Mouse (Mus musculus) limb, embryonic 12.5 days (tissue): ENCODE data around the gene Ak4. TPM values are rescaled to one million over a fixed set of nuclear protein-coding genes. Genes with fewer than 3 reads are reported as not detected.

Source experiments
- ATAC-seq: fragments of 200-750 bp; cut with Nextera tagmentation; 2 replicates; pipeline ENCODE4 v1.8.0; 2017; ENCODE audit warnings: low read depth, moderate TSS enrichment; ENCODE audit not compliant: insufficient number of reproducible peaks, insufficient read depth, low FRiP score, low TSS enrichment
- H3K27ac ChIP-seq: fragments of 300-500 bp; sonication (generic); 2 replicates; pipeline ENCODE4 v1.5.1; 2016; ENCODE audit warnings: mild to moderate bottlenecking, moderate library complexity
- H3K27me3 ChIP-seq: fragments of 300-500 bp; sonication (generic); 2 replicates; pipeline ENCODE4 v1.6.1; 2016; ENCODE audit warnings: mild to moderate bottlenecking, moderate library complexity
- H3K36me3 ChIP-seq: fragments of 300-500 bp; sonication (generic); 2 replicates; pipeline ENCODE4 v1.6.1; 2016; ENCODE audit warnings: mild to moderate bottlenecking, moderate library complexity
- H3K4me1 ChIP-seq: fragments of 300-500 bp; sonication (generic); replicated peaks from 2 replicates; pipeline ENCODE4 v1.6.1; 2016
- H3K4me2 ChIP-seq: fragments of 300-500 bp; sonication (generic); 2 replicates; pipeline ENCODE4 v1.6.1; 2016; ENCODE audit warnings: mild to moderate bottlenecking, moderate library complexity
- H3K4me3 ChIP-seq: fragments of 300-500 bp; sonication (generic); replicated peaks from 2 replicates; pipeline ENCODE4 v1.5.1; 2016; ENCODE audit warnings: mild to moderate bottlenecking
- H3K9ac ChIP-seq: fragments of 300-500 bp; sonication (generic); replicated peaks from 2 replicates; pipeline ENCODE4 v1.6.1; 2016; ENCODE audit warnings: mild to moderate bottlenecking, moderate library complexity
- H3K9me3 ChIP-seq: fragments of 300-500 bp; sonication (generic); 2 replicates; pipeline ENCODE4 v1.6.1; 2016; ENCODE audit warnings: mild to moderate bottlenecking, moderate library complexity
- WGBS: fragments of 180-500 bp; shearing (Covaris S2); methylation state at CpG from one replicate; pipeline ENCODE4 v1.1.7; 2016; 5-methylcytosine and 5-hydroxymethylcytosine counted together
- polyA plus RNA-seq: library from polyadenylated mRNA; unstranded; fragments of >200 nt; fragmentation: Nextera tagmentation; extraction: Ambion mirVana; gene quantifications from 2 replicates; pipeline ENCODE4 v1.2.1, GENCODE M21; 2016

The Ak4 gene
- polyA plus RNA-seq, 1 experiment from 2014 or later = 11.8 TPM

GRCm38 (mm10) chr4:101393292-101393711 is 25.8 kb upstream of the Ak4 start:
- WGBS = 75% methylated on average over 5 of the region's 5 CpGs
- H3K4me3 ChIP-seq = no peak overlapping the region
- H3K4me2 ChIP-seq = no peak overlapping the region

DNA sequence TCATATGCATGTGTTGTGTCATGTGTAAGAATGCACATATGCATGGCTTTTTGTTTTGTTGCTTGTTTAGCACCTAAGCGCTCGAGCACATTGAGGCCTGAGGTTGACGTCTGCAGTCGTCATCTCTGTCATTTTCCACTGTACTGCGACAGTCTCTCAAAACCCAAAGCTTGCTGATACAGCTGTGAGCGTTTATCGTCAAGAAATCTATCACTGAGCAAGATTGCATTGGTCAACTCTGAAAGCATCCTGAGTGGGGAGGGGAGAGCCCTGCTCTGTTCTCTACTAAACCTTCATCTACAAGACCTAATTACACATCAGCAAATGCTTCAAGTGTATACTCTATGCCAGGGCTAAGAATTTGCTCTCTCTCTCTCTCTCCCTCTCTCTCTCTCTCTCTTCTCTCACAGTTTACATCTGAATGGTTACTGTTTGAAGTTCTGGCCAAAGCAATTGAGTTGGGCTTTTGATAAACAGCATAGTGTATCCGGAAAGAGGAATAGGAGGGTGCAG is 24.0 kb upstream of the Ak4 start:
- Histone ChIP-seq H3K4me2 (no peak overlapping the region), H3K36me3 (no peaks in the 10 kb centered on the region), H3K27me3 (no peaks in the 10 kb centered on the region), H3K4me3 (no peak overlapping the region), H3K4me1 (no peaks in the 10 kb centered on the region), H3K9ac (no peak overlapping the region), H3K27ac (no peak overlapping the region), H3K9me3 (no peaks in the 10 kb centered on the region)
- 86% methylated on average over 8 of the region's 8 CpGs for WGBS
- no peak for ATAC-seq

More at GRCm38 (mm10) chr4:101393292-101393711, 25.8 kb upstream of the Ak4 start:
- Histone ChIP-seq H3K36me3 (no peaks in the 10 kb centered on the region), H3K27ac (no peak overlapping the region), H3K9me3 (no peaks in the 10 kb centered on the region), H3K4me1 (no peaks in the 10 kb centered on the region), H3K27me3 (no peaks in the 10 kb centered on the region), H3K9ac (no peak overlapping the region)
- no peak for ATAC-seq

DNA sequence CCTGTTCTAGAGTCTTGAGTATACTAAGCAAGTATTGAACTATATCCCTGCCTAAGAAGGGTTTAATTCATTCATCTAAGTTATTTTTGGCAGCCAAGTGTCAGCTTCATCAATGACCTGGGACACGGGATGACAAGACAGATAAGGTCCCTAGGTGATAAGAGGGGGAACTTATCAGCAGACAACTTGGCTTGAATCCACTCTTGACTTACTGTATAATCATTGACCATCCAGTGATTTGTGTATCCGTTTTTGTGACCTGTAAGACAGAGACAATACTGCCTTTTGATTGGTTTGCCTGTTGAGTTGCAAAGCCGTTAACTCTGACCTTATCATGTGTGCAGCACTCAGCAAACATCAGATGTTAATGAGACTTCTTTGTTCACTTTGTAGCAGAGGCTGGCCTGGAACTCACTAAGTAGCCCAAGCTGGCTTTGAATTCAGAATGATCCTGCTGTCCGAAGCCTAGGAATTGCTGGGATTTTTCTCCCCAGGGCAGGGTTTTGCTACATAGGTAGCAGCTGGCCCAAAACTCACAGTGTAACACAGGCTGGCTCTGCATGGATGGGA is 19.0 kb upstream of the Ak4 start:
- no peak overlapping the region for H3K4me3 ChIP-seq
- WGBS = 84% methylated on average over 4 of the region's 4 CpGs
- H3K27ac ChIP-seq = no peak overlapping the region
- H3K9ac ChIP-seq = no peak overlapping the region
- ATAC-seq = no peak
- H3K27me3 ChIP-seq = no peaks in the 10 kb centered on the region
- H3K4me1 ChIP-seq = no peaks in the 10 kb centered on the region; the same call in 1 of the 2 replicates
- H3K4me2 ChIP-seq = no peak overlapping the region
- no peaks in the 10 kb centered on the region for H3K36me3 ChIP-seq
- H3K9me3 ChIP-seq = no peaks in the 10 kb centered on the region

DNA sequence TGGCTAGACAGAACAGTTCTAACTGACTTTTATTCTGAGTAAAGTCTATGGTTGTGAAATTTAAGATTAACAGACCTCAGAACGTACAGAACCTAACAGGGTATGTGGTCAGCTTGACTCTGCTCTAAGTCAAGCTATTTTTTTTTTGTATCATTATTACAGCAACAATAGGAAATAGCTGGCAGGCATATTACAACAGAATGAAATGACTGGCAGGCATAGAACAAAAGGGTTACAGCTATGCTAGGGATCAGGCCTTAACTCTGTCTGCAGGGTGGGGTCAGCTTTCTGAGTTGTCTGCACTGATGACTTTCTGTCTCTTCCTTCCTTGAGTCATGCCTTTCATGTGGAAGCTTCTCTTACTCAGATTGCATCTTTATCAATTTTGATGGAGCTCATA is 17.1 kb upstream of the Ak4 start:
- H3K27ac ChIP-seq = no peak overlapping the region
- no peak for ATAC-seq
- H3K27me3 ChIP-seq = no peaks in the 10 kb centered on the region
- no peaks in the 10 kb centered on the region for H3K36me3 ChIP-seq
- H3K4me2 ChIP-seq = no peak overlapping the region
- H3K4me3 ChIP-seq = no peak overlapping the region
- no peaks in the 10 kb centered on the region; the same call in 1 of the 2 replicates for H3K4me1 ChIP-seq
- no peaks in the 10 kb centered on the region for H3K9me3 ChIP-seq
- 71% methylated on average over 1 of the region's 1 CpGs for WGBS
- H3K9ac ChIP-seq = no peak overlapping the region

DNA sequence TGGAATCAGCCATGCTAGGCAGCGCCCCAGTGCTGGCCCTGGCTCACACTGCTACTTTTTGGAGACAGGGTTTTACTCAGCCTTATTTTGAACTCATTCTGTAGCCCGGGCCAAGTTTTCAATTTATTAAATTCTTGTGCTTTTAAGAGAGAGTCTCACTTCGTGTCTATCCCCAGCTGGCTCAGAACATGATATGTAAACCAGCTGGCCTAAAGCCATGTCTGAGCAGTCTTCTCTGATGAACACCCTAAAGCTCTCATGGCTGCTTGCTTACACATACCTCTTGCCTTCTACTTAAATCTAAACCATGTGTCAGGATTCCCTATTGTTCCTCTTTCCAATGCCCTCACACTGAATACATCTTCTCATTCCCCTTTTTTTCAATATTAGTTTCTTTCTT is 14.2 kb upstream of the Ak4 start:
- 49% methylated on average over 3 of the region's 3 CpGs for WGBS
- peak overlapping the region; percentile 53; the same call in 1 of the 2 replicates for H3K27ac ChIP-seq
- peak; percentile 87 for ATAC-seq

GRCm38 (mm10) chr4:101406411-101407196 is 12.5 kb upstream of the Ak4 start:
- H3K9me3 ChIP-seq = no peaks in the 10 kb centered on the region
- H3K27me3 ChIP-seq = no peaks in the 10 kb centered on the region
- ATAC-seq = no peak
- no peak overlapping the region for H3K27ac ChIP-seq
- H3K4me2 ChIP-seq = no peak overlapping the region
- H3K9ac ChIP-seq = no peak overlapping the region
- no peaks in the 10 kb centered on the region for H3K36me3 ChIP-seq
- H3K4me1 ChIP-seq = no peaks in the 10 kb centered on the region; the same call in 1 of the 2 replicates
- WGBS = 83% methylated on average over 4 of the region's 4 CpGs
- H3K4me3 ChIP-seq = no peak overlapping the region

More for the DNA sequence above, 14.2 kb upstream of the Ak4 start:
- Histone ChIP-seq H3K4me2 (no peak overlapping the region), H3K4me3 (no peak overlapping the region), H3K27me3 (no peaks in the 10 kb centered on the region), H3K9me3 (no peaks in the 10 kb centered on the region), H3K9ac (no peak overlapping the region), H3K36me3 (no peaks in the 10 kb centered on the region), H3K4me1 (no peaks in the 10 kb centered on the region; the same call in 1 of the 2 replicates)

- Histone ChIP-seq H3K27me3 (peaks cover 3% of the 10 kb centered on the region; the same call in 1 of the 2 replicates), H3K9ac (no peak overlapping the region), H3K4me2 (no peak overlapping the region), H3K36me3 (no peaks in the 10 kb centered on the region), H3K4me3 (no peak overlapping the region), H3K4me1 (0 out of 2 replicates have a peak, but pooled peaks cover 6% of the 10 kb centered on the region), H3K27ac (no peak overlapping the region), H3K9me3 (no peaks in the 10 kb centered on the region)
- 89% methylated on average over 11 of the region's 11 CpGs for WGBS
- ATAC-seq = no peak
Observed at GRCm38 (mm10) chr4:101416966-101417365, 2.1 kb upstream of the Ak4 start.

- Histone ChIP-seq H3K4me1 (0 out of 2 replicates have a peak, but pooled peaks cover 6% of the 10 kb centered on the region), H3K27ac (peak overlapping the region; percentile 66), H3K27me3 (peaks cover 3% of the 10 kb centered on the region; the same call in 1 of the 2 replicates), H3K4me2 (peak overlapping the region; percentile 90), H3K36me3 (no peaks in the 10 kb centered on the region), H3K4me3 (peak overlapping the region; percentile 80), H3K9me3 (no peaks in the 10 kb centered on the region), H3K9ac (peak overlapping the region; percentile 89)
- ATAC-seq = peak; percentile 76
- WGBS = under 1% methylated on average over 79 of the region's 90 CpGs
Observed at GRCm38 (mm10) chr4:101419911-101420880, 1.1 kb downstream of the Ak4 start.

- no peaks in the 10 kb centered on the region for H3K36me3 ChIP-seq
- H3K4me2 ChIP-seq = no peak overlapping the region
- 86% methylated on average over 10 of the region's 10 CpGs for WGBS
- peaks cover 12% of the 10 kb centered on the region for H3K4me1 ChIP-seq
- H3K27me3 ChIP-seq = peaks cover 3% of the 10 kb centered on the region; the same call in 1 of the 2 replicates
- H3K27ac ChIP-seq = no peak overlapping the region
- no peak overlapping the region for H3K4me3 ChIP-seq
- no peaks in the 10 kb centered on the region for H3K9me3 ChIP-seq
- H3K9ac ChIP-seq = no peak overlapping the region
- ATAC-seq = no peak
Observed at GRCm38 (mm10) chr4:101422996-101423395, 3.9 kb downstream of the Ak4 start.

DNA sequence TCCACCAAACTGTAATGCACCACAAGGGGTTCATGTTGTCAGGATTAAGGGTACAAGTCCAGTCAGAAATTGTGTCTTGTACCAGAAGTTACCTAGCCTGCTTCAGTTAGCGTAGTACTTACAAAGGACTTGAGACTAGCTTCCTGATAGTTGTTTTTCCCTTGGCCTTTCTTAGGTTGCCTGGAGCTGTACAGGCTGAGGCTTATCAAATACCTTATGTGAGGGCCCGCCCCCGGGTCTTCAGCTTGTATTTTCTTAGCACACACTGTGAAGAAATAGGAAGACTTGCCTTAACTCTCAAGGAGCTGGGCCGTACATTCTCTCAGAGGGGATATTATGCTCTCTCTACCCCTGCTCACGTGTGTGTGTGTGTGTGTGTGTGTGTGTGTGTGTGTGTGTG is 4.5 kb downstream of the Ak4 start:
- H3K36me3 ChIP-seq = no peaks in the 10 kb centered on the region
- no peak overlapping the region for H3K4me3 ChIP-seq
- H3K9ac ChIP-seq = no peak overlapping the region
- peaks cover 12% of the 10 kb centered on the region for H3K4me1 ChIP-seq
- H3K27me3 ChIP-seq = peaks cover 3% of the 10 kb centered on the region; the same call in 1 of the 2 replicates
- H3K4me2 ChIP-seq = no peak overlapping the region
- no peak overlapping the region for H3K27ac ChIP-seq
- 94% methylated on average over 5 of the region's 5 CpGs for WGBS
- ATAC-seq = no peak
- H3K9me3 ChIP-seq = no peaks in the 10 kb centered on the region
